Mouse (Mus musculus) right cerebral cortex, postnatal 36 days (tissue): ENCODE measurements around the gene Cebpe.
A peak's percentile ranks its signal among the peaks of the same experiment; 100 is the strongest.

Experiments
- DNase-seq, 2 experiments: peaks; one replicate each; pipeline ENCODE4 v3.0.0; 2022; ENCODE audit warnings: low spot score in 2 of 2, mixed read lengths in 1 of 2

Gene Cebpe

DNA sequence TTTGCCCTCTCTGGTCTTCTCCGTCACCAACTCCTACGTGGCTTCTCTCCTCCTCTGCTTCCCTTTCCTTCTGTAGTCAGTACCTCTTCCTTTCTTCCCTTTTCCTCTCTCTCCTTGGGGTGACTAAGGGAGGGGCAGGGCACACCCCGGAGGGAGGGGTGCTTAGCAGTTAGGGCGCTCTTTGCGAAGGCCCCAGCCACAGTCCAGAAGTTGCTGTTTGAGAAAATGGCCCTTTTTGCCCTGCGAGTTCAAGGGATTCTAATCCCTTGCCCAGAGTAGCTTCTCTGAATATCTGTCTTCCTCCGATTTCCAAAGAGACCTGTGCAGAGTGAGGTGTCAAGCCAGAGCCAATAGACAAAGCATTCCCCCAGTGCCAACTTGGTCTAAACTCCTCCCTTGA is at the start of gene Cebpe:
Cebpe (minus strand) TSS at position 101 of the 400 bp plus-strand sequence.
- no peak for DNase-seq

DNA sequence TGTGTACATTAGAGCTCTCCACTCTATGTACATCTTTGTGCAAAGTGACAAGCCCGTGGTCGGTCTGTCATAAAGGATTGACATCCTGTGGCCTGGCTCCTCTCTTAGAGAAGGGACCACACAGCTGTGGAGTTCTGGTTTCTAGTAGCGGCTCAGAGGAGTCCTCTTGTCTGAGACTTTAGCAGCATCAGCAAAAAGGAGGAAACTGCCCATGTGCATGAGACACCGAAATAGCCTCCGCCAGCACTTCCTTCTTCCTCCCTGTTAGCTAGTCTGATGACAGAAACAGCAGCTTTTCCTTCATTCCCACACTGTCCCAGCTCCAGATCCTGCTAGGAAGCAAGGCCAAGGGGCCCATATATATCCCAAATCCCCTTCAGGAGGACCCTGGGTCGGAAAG is 44.4 kb upstream of the Cebpe start:
- DNase-seq: no peak

DNA sequence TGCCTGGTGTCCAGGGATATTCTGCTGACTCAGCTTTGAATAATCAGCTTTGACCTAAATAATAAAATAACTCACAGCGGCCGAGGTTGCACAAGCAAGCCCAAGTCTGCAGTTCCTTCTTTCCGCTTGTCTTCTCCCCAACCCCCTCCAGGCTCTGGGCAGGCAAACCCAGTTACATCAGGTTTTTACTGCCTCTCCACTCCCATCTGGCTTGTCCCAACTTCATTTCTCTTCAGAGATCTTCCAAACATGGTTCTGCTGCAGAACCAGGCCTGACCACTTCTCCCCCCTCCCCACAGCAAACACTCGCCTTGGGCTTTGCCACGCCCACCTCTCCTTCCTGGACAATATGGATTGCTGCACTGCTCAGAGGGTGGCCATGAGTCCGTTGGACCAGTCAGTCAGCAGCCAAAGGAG is 42.6 kb upstream of the Cebpe start:
- no peak for DNase-seq

DNA sequence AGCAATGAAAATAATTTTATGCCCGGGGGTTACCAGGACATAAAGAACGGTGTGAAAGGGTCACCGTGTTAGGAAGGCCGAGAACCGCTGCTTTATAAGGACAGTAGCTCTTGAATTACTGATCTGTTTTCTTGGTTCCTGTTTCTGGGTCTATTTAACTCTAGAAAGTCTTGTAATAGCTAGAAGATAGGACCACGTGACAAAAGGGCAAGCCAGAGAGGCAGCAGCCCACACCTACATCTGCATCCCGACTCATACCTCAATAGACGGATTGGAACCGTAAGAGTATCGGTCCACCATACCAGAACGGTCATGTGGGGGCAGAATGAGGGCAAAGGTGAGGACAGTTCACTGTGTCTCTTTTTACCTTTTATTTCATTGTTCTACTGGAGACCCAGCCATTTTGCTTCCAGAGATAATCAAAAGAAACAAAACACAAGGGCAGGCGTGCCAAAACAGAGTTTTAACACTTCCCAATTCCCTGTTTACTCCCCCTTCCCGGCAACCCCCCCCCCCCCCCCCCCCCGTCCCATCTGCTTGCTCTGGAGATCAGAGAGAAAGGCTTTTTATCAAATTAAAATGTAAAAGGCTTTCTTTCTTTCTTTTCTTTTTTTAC is 42.1 kb upstream of the Cebpe start:
- no peak for DNase-seq

DNA sequence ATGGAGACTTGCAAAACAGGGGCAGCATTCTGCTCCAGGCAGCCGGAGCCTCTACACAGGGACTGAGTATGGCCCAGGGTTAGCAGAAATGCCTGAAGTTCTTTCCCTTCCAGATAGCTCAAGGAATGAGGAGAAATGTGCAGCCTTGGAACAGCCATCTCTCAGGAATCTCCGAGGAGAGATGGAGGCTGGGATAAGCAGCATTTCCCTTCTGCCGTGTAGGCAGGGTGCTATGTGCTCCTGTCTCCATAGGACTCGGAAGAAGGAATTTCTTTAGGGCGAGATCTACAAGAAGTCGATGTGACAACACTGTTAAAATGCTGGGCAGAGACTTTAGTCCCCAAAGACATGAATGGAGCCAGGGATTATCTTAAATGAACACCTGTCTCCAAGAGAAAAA is 41.0 kb upstream of the Cebpe start:
- DNase-seq: no peak

DNA sequence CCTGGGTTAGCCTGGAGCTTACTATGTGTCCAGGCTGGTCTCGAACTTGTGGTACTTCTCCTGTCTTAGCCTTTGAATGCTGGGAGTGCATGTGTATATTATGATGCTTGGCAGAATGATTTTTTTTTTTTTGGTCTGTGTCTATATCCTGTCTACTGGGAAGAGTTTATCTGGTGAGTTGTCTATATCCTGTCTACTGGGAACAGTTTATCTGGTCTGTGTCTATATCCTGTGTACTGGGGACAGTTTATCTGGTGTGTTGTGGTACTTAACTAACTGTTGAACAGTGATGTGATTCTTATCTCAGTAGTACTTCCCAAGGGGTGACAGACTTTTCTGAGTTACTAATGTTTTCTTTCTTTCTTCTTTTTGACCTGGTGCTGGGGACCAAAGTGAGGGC is 39.8 kb upstream of the Cebpe start:
- no peak for DNase-seq

DNA sequence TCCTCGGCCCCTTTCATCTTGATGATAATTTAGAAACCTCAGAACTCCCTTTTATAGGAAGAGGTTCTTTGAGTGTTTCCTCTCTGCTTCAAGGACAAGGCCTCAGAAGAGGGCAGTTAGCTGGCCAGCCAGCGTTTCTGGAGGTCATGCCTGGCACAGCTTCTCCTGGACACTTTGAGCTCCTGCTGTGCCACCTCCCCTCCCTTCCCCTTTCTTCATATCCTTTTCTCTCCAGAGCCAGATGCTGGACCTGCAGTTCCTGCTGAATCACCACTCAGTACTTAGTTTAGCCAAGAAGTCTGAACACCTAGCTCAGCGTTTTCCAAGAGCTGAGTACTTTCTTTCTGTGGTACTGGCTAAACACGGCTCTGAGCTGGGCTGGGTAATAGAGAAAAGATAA is 37.3 kb upstream of the Cebpe start:
- DNase-seq: no peak

DNA sequence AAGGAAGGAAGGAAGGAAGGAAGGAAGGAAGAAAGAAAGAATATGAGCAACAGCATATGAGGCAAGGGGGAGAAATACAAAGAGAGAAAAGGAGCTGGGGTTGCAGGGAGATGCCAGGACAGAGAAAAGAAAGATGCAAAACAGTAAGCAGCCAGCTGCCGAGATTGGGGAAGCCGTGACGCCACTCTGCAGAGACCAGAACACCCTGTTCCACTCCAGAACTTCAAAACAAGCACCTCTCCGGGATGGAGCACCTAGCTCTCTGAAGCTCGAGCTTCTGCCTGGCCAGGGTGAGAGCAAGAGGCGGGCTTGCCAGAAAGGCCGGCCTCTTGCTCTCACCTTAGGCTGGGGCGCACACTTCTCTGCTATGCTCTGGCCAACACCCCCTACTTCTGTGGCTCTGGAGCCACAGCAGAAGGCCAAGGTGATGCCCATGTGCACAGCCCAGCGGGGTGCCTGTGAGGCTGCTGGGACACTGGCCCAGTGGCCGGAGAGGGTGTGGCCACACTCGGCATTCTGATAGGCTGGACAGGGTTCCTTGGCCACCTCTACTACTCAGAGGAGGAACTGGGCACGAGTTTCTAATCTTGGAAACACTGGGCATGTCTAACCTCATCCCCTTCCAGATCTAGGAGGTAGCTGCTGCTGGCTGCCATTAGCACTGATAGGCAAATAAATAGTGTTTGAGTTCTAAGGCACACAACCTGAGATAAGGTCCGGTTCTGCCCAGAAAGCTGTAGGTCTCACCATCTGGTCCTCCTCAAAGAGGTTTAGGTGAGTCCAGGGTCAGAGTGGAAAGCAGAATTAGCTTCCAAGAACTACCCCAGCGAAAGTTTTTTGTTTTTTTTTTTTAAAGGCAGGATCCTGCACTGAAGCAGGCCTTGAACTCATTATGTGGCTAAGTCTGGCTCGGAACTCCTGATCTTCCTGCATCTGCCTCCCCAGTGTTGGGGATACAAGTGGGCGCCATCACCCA is 36.3 kb upstream of the Cebpe start:
- no peak for DNase-seq

DNA sequence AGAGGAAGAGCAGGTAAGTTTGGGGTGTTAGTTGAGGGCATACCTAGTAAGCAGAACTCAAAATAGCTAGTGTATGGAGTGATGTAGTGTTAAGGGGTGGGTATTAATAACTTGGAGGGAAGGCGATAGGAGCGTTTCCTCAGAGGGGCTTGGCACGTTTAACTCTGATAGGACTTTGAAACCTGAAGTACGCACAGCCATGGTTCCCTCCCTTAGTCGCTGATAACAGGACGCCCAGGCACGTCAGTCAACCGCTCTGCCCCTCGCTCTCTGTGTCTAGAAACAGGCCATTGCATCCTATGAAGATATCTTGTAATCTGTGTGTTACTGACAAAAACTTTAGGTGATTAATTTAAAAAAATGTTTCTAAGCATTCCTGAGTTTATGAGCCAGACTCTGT is 34.1 kb upstream of the Cebpe start:
- no peak for DNase-seq

DNA sequence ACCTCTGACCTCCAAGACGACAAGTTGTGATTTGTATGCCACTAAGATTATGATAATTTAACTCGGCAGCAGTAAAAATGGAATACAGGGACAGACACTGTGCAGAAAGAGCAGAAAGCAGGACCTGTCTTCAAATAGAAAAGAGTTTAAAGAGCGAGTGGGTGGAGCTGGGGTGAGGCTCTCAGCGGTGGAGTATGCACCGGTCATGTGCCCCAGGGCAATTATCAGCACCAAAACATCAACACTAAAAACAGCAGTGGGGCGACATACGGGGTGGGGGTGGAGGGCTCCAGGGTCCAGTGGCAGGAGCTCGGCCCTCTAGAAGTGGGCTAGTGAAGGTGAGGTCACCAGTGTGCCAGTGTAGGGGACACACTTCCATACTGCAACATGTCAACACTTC is 32.5 kb upstream of the Cebpe start:
- no peak for DNase-seq

DNA sequence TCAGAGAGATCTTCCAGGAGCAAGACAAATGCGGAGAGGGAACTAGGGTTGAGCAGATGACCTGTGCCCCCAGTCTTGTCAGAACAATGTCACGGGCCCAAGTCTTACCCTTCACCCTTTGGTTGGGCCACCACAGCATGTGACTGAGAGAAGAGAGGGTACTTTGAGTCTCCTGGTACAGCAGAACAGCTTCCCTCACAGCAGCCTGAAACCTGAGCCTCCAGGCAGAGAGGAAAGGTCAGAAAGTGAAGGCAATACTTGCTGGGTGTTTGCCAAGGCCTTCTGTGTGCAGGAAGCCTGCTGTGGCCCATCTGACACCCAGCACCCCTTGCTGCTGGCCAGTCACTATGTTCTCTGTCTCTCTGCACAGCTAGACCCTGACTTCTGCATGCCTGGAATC is 30.4 kb upstream of the Cebpe start:
- no peak for DNase-seq

DNA sequence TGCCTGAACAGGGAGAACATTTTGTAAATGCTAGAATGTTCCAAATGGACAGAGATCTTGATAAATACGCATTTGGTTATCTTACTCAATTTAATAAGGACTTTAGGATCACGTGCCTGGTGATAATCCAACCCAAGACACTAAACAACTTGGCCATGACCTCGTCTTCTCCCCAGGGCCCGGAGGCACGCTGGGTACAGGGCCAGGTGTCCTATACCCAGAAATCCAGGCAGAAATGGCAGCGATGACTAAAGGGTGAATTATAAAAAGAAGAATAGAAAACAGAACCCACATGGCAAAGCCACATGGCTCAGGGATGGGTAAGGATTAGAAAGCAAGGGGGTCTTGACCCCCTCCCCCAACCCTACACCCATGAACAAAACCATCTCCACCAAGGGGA is 29.7 kb upstream of the Cebpe start:
- DNase-seq: no peak

DNA sequence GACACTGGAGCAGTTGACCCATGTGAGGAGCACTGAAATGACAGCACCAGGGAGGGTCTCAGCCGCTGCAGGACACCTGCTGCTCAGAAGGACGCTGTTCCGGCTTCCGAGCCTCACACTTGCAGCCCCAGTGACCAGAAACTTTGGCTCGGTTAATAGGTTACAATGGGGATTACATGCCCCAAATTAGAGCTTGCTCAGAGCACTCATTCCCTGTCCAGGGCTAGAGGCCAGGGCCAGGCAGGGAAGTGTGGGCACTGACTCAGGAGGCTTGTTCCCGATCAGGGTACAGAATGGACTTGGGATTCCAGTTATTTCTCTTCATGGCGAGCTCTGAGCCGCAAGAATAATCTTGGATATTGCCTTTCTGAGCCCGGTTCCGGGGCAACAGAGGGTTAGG is 25.7 kb upstream of the Cebpe start:
- DNase-seq: no peak

DNA sequence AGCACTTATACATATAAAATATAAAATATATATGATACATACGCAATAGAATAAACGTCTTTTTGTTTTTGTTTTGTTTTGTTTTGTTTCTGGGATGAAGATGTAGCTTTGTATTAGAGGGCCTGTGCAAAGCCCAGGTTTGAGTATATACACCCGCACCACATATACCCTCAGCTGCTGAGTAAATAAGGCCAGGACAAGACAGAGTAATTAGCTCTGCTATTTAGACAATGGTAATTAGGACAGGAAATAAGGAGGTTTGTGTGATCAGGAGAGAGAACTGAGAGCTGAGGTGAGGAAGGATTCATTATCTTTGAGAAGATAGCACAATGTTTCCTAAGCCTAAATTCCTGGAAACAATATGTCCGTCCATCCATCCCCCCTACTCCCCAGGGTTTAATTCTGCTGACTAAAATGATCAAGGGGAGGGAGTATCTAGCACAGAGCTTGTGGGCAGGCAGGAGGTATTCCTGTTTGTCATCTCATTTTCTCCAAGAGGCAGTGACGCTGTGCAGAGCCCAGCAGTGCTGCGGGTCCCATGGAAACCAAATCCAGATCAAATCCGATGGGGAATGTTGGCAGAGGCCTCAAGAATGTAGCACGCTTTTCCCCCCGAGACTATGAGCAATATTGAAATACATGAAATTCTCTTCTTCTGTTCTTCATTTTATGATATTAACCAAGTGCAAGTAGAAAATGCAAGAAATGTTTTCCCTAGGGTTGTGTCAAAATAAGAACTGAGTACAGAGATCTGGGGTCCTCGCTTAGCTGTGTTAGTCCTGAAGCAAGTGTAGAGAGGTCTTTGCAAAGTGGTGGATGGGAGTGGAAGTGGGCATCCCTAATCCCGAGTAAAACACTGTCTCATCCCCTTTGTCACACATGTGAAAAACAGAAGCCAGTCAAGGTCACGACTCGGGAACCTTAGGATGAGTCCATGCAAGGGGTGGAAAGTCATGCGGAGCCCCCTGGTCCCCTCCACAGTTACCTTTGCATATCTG is 24.9 kb upstream of the Cebpe start:
- peak in 1 of 2 experiments; percentile 55 for DNase-seq

DNA sequence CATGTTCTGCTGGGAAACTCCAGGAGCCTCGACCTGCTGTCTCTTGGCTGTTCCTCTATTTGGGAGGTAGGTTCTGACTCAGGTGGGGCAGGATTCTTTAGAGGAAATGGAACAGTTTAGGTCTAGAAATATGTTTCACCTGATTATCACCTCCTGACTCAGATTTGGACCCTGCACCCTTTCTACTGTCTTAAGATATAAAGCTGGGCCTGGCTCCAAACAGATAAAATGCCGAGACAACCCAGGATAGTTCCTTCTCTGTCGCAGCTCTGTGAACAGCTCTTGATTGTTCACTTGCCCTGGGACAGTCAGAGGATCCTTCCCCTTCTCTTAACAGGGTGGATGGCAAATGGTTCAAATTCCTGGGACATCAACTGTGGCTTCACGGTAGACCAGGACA is 23.2 kb upstream of the Cebpe start:
- no peak for DNase-seq

DNA sequence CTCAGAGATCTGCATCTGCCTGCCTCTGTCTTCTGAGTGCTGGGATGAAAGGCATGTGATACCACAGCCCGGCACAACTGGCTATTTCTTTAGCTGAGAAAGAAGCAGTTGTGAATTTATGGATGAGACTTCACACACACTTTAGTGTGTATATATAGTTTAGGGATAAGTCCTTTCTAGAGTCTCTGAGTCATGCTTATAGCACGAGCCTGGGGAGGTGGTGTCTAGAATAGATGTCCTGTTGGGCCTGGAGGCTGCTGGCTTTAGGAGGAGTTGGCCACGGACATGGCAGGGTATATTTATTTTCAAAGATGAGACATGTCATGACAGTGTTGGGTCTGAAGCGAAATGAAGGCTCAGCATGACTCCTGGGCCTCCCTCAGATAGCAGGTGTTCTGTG is 22.0 kb upstream of the Cebpe start:
- no peak for DNase-seq

DNA sequence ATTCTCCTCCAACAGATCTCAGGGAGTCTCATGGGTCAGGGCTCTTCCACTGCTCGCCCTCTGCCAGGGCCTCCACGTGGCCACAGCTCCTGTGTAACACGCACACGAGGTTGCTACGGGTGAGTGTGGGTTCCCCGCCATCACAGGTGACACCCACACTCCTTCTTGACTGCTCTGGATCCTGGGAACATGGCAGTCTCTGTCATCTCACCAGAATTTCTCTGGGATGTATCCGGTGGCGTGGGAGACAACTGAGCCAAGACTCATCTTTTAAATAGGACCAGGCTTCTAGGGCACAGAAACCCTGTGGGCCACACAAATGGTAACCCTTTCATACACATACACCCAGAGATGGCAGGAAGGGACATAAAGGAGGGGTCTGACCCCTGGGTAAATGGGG is 20.2 kb upstream of the Cebpe start:
- no peak for DNase-seq

DNA sequence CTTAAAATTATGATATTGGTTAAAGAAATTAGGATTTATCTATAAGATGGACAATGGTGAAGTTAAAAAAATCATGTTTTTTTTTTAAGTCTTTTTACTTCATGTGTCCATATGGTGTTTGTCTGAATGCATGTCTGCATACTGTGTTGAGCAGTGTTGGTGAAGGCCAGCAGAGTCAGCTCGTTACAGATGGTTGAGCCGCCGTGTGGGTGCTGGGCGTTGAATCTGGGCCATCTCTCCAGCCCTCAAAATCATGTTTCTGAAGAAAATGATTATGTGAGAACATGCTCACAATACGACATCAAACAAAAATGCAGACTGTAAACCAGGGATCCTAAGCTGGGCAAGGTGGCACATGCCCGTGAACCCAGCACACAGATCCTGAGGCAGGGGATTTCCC is 18.3 kb upstream of the Cebpe start:
- DNase-seq: peak; percentile 53 to 66

DNA sequence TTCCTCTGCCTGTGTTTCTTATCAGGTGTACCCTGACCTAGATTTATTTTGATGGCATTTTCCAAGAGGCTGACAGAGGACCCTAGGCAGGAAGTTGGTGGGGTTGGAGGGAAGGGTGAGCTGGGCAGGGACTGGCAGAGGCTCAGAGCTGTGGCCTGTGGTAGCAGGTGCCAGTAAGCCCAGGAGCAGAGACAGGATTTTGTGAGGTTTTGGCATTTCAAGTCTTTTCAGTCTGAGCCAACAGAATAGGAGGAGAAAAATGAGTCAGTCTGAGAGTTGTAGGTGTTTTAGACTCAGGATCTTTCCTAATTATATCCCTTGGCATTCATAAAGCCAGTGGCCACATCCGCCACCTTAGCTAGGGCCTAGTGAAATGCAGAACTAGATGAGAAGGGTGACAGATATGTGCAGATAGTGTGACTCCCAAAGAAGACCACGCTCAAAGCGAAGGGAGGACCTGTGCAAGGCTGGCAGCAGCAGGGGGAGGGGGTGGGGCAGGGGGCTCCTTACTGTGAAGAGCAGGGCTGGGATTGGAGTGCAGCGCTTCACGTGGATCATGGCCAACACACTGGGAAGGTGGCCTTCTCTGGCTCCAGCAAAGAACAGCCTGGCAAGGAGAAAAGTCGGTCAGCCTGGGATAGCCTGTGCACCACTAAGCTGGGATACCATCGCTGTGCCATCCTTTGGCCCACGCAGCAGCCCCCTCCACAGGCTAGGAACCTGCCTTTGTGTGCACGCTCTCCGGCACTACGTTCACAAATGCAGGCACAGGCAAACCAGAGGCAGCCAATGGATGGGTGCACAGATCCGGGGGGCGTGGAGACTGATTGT is 17.1 kb upstream of the Cebpe start:
- DNase-seq: peak in 1 of 2 experiments; percentile 36

DNA sequence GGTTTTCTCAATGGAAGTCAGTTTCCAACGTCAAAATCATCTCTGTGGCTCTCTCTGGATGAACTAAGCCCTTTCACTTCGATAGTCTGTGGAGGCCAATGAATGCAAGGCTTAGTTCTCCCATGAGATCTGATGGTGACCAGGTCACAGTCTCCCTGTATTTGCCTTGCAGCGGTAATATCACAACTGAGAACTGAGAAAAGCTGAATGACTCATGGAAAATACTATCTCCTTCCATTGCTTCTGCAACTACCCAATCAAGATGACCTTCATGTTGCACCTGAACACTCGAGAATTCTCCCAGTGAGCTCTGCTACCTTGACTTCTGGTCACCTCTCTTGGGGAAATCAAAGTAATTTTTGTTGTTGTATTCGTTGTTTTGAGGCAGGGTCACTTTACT is 15.6 kb upstream of the Cebpe start:
- no peak for DNase-seq

DNA sequence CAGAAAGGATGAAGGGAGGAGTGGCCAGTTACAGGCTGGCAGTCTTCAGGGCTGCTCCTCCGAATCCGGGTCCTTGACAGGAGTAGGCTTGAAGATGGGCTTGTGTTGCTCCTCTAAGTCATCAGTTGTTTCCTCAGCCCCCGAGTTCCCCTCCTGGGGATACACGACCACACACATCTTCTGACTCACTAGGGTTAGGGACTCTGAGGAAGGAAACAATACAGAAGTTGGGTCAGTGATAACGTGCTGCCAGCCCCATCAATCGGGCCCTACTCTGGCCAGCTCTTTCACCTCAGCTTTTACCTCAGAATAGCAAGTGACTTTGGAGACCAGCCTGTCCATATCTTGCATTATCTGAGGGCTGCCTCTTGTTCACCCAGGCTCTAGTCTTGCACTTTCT is 12.1 kb upstream of the Cebpe start:
- DNase-seq: no peak
